Mouse (Mus musculus) gastrocnemius, postnatal 14 days (tissue): ENCODE results near the gene Gpr183. TPM values are rescaled to one million over a fixed set of nuclear protein-coding genes. Genes with fewer than 3 reads are reported as not detected.

Experiments
- DNase-seq: peaks from one replicate; pipeline ENCODE4 v3.0.0; 2021; ENCODE audit warnings: mixed read lengths
- intact Hi-C: fragments of 180-260 bp; cut with DNase I; formaldehyde crosslinking; loops from one replicate; pipeline ENCODE4 v1.15.1; 2025; ENCODE audit warnings: low total_unique reads
- total RNA-seq, 2 experiments: library from RNA; stranded (reverse); gene quantifications; 2 replicates each; pipeline ENCODE4 v1.2.3; 2021

The Gpr183 gene
- total RNA-seq, 2 experiments from 2014 or later: 0.64 to 1.3 TPM

DNA sequence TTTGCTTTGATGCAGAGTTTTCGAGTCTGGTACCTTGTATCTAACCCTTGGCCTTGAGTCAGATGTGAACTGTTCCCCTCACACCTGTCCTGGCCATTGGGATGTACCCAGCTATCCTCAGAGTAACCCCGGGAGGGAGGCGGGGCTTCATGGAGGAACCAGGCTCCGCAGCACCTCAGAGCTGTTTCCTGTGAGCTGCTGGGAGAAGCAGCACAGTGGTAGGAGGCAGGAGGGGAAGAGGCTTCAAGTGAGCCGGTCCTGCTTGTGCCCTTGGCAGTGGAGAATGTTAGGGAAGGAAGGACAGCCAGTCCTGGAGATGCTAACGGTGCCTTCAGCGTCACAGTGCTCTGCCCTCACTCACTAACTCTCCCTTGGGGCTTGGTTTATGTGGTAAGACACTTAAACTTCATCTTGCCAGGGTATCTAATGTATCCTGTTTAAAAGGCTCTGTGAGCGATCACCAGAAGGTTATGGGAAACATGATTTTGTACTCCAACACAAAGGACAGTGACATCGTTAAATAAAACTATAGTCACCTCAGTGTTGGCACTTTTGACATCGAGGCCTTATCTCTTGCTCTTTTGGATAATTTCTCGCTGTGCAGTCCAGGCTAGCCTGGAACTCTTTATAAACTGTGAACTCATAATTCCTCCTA lies 27.3 kb downstream of the Gpr183 start:
- DNase-seq: no peak
- intact Hi-C loops: no loop called here

- intact Hi-C loops: no loop called here
Measured at GRCm38 (mm10) chr14:121936856-121937255, 28.1 kb downstream of the Gpr183 start.

DNA sequence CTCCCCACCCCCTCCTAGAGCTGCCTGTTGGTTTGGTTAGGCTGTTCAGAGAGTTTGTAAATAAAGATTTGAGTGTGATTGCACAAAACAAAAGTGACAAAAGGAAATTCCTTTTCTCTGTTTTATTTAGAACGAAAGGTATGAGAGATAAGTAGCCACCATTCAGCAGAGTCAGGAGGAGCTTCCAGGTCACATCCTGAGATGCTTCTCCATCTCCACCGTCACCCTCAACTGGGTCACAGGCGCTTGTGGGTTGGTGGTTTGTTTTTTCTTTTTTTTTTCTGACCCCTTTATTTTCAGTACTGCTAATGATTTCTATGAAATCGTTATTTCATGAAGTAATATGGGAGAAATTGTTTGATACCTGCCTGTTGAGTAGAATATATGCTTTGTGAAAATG lies 28.6 kb downstream of the Gpr183 start:
- DNase-seq: no peak
- intact Hi-C loops: no loop called here

More at GRCm38 (mm10) chr14:121936856-121937255, 28.1 kb downstream of the Gpr183 start:
- DNase-seq: no peak

GRCm38 (mm10) chr14:121934597-121934946 lies 30.4 kb downstream of the Gpr183 start:
- intact Hi-C loops: no loop called here

GRCm38 (mm10) chr14:121933906-121934596 lies 30.9 kb downstream of the Gpr183 start:
- DNase-seq: no peak
- intact Hi-C loops: no loop called here

More at GRCm38 (mm10) chr14:121934597-121934946, 30.4 kb downstream of the Gpr183 start:
- no peak for DNase-seq

DNA sequence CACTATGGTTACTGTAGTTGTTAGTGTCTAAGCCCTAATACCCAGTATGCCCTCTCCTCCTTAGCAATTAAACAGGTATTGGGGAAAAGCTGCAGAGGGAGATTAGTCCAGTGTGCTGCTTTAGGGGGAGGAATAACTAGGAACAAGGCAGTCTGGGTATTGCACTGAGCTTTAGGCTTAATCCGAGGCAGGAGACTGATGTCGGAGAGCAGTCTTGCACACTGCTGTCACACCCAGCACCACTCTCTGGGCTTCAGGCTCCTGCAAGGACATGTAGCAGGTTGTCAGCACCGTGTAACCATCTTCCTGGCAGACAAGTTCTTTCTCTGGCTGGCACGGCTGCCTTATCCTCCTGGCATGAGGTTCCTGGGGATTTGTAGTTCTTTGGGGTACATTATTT lies 32.8 kb downstream of the Gpr183 start:
- no peak for DNase-seq
- intact Hi-C loops: no loop called here

DNA sequence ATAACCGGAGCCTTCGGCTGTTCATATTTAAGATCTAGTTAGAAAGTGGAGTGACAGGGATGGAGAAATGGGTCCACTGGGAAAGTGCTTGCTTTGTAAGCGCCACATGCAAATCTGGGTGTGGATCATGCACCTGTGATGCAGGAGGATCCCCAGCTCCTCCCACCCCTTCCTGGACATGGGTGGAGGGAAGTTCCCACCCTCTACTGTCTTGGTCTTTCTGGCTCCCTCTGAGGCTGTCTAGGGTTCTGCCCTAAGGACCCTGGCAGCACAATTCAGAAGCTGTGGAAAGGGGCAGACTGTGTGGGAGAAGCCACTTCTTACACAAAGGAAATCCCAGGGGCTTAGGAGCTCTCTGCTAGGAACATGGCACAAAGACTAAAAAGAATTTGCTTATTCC lies 33.4 kb downstream of the Gpr183 start:
- intact Hi-C loops: no loop called here

DNA sequence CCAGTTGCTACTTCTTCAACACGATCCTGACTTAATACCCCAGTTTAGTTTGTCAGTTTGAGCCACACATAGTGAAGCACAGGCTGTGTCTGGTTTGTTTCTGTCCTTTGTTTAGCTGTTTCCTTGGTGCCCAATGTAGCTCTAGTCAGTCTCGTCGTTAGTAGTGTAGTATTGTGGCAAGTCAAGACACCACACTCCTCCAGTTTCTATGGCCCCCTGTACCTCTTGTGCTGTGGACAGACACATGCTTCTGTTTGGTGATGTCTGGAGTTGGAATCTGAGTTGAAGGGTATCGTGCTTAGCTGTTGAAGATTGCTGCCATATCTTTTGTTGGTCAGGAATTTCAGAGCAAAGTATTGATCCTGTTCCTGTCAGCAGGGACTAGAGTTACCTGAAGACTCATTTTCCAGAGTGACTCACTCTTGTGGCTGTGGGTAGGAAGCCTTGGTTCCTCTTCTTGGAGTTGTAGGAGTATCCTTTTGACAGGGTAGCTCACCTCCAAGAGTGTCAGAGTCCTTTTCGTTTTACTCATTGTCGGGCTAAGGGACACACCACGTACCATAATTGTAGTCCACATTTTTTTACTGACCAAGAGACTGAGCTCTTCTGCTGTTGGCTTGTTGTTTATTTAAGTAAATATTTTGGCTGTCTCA lies 34.1 kb downstream of the Gpr183 start:
- intact Hi-C loops: no loop called here
- DNase-seq: no peak

More for the DNA sequence above, 33.4 kb downstream of the Gpr183 start:
- no peak for DNase-seq

GRCm38 (mm10) chr14:121929243-121929951 lies 35.6 kb downstream of the Gpr183 start:
- no peak for DNase-seq
- intact Hi-C loops: no loop called here

GRCm38 (mm10) chr14:121928375-121929137 lies 36.4 kb downstream of the Gpr183 start:
- intact Hi-C loops: no loop called here

DNA sequence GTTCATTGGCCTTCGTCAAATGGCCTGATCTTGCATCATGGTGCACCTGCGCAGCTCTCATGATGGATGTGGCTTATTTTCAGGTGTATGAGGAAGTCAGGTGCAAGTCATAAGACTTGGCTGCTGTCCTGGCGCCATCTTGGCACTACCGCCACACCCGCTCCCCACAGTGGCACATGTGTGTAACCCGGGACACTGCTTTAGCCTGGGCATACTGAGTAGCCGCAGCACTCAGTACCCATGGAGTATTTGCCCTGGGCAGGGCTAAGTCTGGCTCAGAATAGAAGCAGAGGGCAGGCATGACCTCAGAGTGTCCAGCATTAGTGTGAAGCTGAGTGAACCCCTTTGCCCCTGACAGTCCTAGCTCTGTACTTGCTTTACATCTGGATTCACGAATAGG lies 37.5 kb downstream of the Gpr183 start:
- intact Hi-C loops: loop anchor here (2.0 kb wide), 1 partner anchor 131 kb away; no protein-coding TSS in a partner anchor
- no peak for DNase-seq

More at GRCm38 (mm10) chr14:121928375-121929137, 36.4 kb downstream of the Gpr183 start:
- DNase-seq: peak; percentile 45

GRCm38 (mm10) chr14:121926901-121927300 lies 38.1 kb downstream of the Gpr183 start:
- intact Hi-C loops: loop anchor here (2.0 kb wide), 1 partner anchor 132 kb away; no protein-coding TSS in a partner anchor
- DNase-seq: no peak

DNA sequence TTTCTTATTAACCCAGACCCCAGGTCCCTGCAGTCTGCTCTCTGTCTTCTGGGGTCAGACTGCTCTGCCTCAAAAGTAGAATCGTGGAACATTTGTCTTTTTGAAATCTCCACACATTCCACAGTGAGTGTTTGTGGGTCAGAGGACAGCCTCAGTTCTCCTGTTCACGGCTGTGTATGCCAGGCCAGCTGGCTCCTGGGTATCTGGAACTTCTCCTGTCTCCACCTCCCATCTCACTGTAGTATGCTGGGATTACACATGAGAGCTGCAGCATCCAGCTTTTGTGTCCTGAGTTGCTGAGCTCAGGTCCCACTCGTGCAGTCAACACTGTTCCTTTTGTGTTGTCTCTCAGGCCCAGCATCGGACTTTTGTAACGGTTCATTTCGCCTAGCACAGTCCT lies 40.1 kb downstream of the Gpr183 start:
- intact Hi-C loops: no loop called here
- no peak for DNase-seq

DNA sequence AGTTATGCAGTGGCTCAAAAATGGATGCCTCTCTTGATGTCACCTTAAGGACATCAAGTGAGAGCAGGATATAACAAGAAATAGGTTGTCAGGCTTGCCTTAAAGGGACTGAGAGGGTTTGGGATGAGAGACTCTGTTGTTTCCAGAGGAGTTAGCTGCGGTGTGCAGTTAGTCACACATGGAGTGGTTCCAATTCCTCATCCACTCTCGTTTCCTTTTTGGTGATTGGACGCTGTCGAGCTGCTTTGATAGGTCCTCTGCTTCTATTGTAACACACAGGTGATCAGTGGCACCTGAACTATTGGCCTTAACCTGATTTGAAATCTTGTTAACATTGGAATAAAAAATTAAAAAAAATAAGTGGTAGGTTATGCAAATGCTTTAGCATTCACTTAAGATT lies 42.3 kb downstream of the Gpr183 start:
- intact Hi-C loops: no loop called here
- no peak for DNase-seq

GRCm38 (mm10) chr14:121922016-121922415 lies 43.0 kb downstream of the Gpr183 start:
- DNase-seq: no peak

GRCm38 (mm10) chr14:121920511-121921124 lies 44.4 kb downstream of the Gpr183 start:
- intact Hi-C loops: no loop called here
- no peak for DNase-seq

More at GRCm38 (mm10) chr14:121922016-121922415, 43.0 kb downstream of the Gpr183 start:
- intact Hi-C loops: no loop called here

- DNase-seq: no peak
- intact Hi-C loops: loop anchor here (5.0 kb wide), 1 partner anchor 52 kb away; no protein-coding TSS in a partner anchor
Measured at GRCm38 (mm10) chr14:121919752-121920151, 45.2 kb downstream of the Gpr183 start.

DNA sequence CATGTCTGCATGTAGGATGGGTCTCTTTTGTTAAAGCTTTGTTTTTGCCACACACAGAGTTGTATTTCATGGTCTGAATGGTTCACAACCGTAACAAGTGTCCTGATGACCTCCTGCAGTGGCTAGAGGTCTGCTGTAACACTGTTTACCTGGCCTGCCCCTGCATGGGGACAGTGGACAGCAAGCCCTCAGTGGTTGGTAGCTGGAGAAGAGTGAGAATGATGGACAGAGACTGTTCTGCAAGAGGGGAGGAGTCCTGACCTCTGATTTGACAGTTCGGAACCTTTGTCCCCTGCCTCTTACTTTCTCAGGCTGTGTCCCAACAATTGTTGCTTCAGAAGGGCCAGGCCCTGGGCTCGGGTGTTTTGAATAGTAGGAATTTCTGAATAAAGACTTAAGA lies 46.7 kb downstream of the Gpr183 start:
- DNase-seq: no peak
- intact Hi-C loops: loop anchor here (5.0 kb wide), 1 partner anchor 51 kb away; no protein-coding TSS in a partner anchor
